Mouse (Mus musculus): ENCODE results near the gene Aldob.

DNA sequence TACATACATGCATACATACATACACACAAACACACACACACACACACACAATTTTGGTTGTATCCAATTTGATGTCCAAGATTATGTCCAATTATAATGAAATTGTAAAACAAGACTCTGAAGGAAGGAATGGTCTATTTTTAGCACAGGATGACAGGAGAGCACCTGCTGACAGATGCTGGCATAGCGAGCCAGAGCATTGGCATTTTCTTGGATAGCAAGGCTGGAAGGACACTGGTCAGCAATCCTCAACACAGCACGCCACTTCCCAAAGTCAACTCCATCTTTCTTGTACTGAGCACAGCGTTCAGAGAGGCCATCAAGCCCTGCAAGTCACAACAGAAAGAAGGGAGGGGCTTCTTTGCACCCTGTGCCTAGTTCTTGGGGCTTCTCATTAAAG is 8.4 kb downstream of the Aldob start:
- TF ChIP-seq USF1 (IDR thresholded peaks at IDR 0.05; ENCODE audit: low read depth) = no peak
- TF ChIP-seq POLR2A (IDR thresholded peaks at IDR 0.05; ENCODE audit: insufficient read length, low read depth) = no peak
- TF ChIP-seq MAX (IDR thresholded peaks at IDR 0.05; ENCODE audit: low read depth) = no peak

Measured in myocyte (in vitro differentiated cells).